Mouse (Mus musculus) c-Kit-negative CD71-positive TER-119-positive erythroid progenitor cells, embryonic 14.5 days (primary cell): ENCODE results near the gene Ndufs4.

ENCODE experiments used
- DNase-seq: peaks from one replicate; pipeline ENCODE4 v3.0.0-alpha.2; 2013; ENCODE audit warnings: low read depth, low spot score

Gene Ndufs4

DNA sequence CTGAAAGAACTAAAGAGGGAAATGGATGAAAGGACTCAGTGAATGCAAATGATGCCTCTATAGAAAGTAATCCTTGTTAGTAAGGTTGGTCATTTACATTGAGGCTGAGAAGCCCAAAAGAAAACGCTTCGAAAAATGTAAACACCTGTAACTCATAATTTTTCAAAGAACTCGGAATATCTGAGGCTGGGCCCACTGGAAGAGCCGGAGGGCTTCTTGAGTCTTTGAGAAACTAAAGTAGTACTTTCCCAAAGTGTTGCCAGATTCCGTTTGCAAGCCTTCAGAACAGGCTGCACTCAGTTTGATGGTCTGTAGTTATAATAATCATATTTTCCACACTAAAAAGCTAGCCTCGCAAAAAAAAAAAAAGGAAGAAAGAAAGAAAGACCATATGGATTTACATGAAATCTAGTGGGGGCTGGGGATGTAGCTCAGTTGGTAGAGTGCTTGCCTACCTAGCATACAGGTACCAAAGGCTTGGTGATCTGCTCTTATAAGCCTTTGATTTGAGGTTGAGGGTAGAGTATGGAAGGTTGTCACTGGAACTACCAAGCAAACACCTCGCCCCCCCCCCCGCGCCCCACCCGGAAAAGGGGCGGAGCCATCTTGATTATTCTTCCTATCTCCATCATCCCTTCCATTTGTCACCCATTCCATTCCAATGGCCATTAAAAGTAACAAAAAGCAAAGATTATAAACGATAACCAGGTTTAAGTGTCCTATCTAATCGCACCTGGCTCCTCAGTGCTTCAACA lies at the start of gene Ndufs4:
Gene Ndufs4, minus strand, starts transcription at position 48 of the 755 bp plus-strand sequence.
- DNase-seq: no peak

DNA sequence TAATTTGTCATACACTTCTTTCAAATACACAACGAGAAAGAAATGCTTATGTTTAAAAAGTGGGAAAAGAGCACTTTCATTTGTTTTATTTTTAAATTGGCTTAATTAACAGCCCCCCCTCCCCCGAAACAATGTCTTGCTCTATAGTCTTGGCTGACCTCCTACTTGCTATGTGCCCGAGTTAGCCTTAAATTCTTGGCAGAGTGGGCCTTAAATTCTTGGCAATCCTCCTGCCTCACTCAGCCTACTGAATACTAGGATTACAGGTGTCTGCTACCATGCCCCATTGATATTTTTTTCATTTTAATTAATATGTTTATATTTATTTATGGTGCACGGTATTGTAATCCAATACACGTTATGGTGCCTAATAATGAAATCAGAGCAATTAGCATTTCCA lies 44.4 kb upstream of the Ndufs4 start:
- DNase-seq: no peak

DNA sequence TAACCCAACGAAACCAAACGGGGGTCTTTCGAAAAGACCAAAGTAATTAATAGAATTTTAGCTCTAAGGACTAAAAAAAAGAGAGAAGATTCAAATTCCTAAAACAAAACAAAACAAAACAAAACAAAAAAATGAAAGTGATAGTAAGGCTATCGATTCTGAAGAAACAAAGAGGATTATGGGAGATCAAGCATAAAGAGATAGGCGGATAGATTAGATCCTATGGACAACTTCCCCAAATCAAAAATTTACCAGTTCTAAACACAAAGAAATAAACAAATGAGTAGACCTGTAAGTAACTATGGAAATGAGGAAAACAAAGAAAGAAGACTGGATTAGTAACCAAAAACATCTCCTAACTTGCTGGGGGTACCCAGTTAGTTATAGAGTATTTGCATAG lies 37.2 kb upstream of the Ndufs4 start:
- DNase-seq: no peak

DNA sequence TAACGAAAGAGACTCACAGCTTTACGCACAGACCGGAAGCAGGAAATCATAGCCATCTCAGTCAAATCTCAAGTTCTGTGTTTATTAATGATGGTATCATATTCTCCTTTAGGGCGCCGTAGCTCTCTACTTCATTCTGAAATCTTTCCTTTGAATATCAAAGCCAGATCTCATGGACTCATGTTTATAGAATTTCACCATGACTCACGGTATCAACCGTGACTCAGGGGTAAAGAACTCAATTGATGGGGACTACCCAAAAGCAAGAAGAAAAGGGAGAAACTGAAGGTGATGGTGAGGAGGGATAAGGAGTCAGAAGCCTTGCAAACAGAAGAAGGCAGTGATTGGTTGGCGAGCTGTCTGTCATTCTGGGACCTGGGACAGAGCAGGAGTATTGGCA lies 32.2 kb upstream of the Ndufs4 start:
- DNase-seq: no peak

DNA sequence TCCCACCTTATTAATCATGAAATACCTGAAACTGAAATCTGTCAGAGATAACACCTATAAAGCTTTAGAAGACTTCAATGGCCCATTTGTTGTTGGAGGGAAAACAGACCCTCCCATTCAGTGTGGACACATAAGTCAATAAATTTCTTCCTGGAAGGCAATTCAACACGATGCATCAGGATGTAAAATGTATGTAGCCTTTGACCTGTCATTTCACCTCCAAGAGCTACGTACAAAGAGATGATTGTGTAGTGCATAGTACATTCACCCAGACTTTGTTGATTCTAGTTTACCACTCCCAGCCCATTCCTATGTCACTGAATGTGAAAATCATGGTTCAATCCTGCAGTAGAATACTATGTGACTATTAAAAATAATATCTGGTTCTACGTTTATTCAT lies 31.3 kb upstream of the Ndufs4 start:
- no peak for DNase-seq

DNA sequence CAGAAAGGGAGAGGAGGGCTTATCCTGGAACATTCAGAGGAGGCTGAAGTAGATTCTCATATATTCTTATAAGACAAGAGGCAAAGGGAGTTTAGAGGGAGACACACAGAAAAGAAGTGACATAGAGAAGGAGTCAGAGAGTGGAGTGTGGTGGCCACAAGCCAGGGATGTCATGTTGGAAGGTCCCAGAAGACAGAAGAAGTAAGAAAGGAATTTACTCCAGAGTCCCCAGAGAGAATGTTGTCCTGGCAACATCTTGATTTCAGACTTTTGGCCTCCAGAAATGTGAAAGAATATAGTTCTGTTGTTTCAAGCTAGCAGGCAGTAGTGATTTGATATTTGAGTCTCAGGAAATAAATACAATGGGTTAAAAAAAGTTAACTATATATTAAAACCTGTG lies 24.3 kb upstream of the Ndufs4 start:
- DNase-seq: no peak

DNA sequence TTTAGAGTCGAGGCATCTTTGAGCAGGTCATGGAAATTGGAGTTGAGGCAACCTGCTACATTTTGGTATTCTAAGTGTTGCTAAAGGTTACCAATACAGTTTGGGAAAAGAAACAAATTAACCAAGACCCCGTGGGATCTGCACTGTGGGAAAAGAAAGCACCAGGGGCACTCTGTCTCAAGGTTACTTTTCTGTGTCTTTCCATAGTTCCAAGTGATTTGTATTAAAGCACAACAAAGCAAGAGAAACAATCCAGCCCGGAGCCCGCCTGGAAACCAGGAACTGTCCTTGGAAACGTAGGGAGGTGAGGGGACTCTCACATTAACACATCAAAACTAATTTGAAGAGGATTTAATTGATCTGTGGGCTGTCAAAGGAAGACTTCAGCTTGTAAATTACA lies 18.8 kb upstream of the Ndufs4 start:
- DNase-seq: no peak

DNA sequence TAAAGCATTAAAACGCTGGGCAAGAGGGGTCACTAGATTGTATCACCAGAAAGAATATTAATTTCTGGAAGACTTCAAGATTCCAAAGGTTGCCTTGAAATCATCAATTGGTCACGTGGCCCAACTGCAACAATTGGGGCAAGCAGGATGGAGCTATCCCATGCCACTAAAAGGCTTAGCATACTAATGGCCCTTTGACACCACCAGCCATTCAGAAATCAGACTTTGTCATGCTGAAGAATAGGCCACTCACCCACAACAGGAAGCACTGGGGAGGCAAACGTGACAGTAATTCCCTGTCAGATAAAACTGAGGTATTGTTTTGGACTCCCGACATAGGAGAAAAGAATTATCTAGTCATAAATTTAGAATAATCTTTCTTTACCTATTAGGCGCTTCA lies 18.4 kb upstream of the Ndufs4 start:
- no peak for DNase-seq

DNA sequence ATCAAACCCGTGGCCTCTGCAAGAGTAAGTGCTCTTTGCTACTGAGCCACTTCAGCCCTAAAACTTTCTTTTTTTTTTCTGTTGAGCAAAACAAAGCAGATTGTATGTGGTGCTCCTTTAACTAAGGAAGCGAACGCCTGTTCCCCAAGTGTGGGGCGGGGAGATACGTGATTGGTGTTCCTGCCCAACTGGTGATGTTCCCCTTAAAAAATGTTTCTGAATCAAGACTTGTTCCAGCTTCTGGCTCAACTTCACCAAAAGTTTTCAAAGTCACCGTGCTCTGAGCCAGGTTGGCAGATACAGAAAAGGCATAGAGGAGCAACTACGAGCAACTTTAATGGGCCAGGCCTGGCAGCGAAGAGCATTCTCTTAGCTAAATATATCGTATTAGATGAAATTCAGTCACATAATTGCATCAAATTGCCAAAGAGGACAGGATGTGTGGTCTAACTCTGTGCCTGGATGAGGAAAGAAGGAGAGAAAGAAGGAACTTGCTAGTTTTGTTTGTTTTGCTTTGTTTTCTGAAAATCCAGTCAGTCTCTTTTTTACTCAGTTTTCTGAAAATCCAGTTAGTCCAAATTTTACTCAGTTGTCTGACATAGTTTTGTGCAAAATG lies 17.1 kb upstream of the Ndufs4 start:
- no peak for DNase-seq

DNA sequence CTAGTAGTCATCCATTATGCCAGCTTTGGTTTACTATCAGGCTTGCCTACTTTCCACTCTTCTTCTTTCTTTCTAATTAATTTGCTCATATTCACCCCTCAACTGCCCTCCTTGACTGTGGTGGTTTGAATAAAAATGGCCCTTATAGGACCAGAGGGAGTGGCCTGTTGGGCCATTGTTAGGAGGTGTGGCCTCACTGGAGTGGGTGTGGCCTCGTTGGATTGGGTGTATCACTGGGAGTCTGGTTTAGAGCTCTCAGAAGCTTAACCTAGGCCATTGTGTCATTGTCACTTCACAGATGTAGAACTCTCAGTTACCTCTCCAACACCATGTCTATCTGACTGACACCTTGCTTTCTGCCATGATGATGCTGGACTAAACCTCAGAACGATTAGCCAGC lies 10.8 kb upstream of the Ndufs4 start:
- DNase-seq: no peak

DNA sequence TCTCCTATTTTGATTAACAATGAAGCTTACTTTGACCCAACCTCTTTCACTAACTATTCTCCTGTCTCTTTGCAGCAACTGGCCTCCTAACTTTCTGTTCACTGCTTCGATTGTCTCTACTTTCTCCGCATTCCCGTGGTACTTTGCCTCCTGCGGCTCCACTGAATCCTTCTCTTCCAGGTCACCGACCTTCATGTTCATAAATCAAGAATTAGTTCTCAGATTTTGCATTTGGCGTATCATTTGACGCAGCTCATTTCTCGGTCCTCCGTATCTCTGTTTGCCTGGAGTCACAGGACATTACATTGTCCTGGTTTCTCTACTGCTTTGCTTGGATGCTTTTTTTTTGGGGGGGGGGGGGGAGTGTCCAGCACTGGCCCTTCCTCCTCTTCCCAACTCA lies 9.2 kb upstream of the Ndufs4 start:
- no peak for DNase-seq

DNA sequence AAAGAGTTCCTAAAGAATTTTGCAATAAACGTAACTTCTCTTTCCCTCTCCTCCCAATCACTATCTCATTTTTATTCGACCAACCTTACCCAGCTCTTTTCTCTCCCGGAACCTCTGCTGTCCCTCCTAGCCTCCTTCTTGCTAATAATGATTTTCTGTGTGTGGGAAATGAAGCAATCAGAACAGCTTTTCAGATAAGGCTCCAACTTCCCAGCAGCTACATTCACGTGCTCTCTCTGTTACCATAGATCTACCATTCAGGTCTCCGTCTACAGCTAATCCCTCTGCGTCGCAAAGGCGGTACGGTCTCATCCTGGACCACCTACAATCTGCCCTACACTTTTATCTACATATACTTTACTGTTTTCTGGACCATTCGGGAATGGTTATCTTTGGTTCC lies 8.8 kb upstream of the Ndufs4 start:
- no peak for DNase-seq

DNA sequence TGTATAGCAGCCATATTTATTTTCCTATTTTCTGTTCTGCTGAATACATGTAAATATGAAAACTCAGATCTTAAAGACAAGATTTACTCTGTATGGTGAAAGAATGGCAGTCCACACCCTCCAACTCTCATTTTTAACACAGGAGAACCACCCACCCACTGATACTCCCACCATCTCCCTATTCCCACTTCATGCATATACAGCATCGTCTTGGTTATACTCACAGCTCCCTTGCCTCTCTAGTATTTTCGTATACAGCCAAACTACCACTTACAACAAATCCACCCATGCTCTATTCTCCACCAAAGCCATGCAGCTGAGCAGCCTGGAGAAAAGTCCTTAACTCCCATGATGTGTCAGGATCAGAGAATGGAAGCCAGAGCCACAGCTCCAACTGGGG lies 6.7 kb upstream of the Ndufs4 start:
- no peak for DNase-seq

DNA sequence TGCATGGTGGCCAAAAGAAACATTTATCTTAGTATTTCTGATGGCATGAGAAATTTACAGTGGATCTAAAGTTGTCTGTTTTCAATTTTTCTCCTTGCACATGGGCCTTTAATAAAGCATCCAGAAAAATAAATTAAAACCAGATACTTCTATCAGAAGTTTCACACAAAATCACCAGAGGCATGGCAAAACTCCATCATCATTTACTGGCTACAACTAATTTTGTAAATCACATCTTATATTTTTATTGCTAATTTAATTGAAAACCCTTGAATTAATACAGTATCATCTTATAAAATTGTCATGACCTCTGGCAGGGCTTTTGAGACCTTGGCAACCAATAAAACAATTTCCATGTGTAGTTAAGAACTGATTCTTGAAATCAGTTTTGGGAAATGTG lies 4.4 kb upstream of the Ndufs4 start:
- no peak for DNase-seq

DNA sequence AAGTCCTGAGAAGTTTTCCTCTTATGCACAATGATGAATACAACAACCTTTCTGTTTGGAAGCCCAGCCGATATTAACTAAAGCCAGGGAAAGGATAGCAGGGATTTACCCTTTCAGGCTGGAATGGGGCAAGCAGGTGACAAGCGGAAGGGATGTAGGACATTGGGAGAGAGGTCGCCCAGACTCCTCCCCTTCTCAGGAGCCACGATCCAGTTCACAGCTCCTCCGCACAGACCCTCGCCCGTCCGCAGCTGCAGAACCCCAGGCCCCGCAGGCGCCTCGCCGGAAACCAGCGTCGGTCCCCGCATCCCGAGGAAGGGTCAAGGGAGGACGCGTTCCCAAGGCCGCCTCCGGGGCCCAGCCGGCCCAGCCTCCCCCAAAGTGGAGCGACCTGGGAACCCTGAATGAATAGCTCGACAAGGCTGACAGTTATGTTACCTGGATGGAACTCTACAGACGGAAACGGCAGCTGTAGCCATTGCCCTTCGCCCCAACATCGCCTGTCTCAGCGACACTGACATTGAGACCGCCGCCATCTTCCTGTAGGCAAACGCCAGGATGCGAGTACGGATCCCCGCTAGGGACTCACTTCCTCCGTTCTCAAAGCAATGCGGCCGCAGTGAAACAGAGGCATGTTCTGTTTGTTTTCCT lies 412 bp downstream of the Ndufs4 start:
- DNase-seq: peak; percentile 81

DNA sequence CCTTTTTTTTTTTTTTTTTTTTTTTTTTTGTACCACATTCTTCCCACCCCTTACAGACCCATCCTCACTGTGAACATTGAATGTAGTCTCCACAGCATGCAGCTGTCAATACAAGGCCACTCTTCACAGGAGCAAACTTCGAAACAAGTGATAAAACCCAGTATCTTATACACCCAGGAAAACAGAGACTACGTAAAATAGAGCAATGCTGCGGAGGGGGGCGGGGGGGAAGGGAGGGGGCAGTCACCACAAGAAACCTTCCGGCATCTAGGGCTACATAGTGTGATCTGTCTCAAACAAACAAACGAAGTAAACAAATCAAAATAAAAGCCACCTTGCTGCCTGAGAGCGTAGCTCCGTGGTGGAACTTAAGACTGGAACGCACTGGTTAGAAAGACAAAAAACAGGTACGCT lies 977 bp downstream of the Ndufs4 start:
- DNase-seq: no peak

DNA sequence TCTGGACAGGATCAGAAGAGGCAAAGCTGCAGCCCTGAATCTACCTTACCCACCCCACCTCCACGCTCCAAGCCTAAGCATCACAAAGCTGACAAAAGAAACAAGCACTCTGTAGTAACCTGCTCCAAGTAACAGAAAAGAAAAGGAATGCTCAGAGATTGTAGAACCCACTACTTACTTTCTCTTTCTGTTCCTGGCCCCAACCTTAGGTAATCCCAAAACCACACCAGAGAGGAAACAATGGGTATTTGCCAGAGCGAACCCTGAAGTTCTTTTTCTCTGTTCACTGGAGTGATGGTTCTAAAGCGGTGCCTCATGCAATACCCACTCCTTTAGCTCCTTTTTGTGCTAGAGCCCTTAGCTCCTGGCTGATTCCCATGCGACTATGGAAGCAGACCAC lies 11.5 kb downstream of the Ndufs4 start:
- DNase-seq: no peak

DNA sequence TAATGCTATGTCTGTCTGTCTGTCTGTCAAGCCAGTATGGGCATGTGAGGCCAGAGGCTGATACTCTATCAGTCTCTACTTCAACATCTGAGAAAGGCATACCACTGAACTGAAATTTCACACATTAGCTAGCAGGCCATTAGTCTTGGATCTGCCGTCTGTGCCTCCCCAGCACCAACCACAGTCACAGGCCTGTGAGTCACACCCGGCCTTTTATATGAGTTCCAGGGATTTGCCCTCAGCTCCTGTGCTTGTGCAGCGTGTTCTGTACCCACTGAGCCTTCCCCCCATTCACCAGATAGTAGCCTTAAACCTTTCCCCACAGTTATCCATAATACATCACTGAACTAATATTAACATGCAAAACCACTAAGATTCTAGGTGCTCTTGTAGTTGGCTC lies 26.0 kb downstream of the Ndufs4 start:
- DNase-seq: no peak

DNA sequence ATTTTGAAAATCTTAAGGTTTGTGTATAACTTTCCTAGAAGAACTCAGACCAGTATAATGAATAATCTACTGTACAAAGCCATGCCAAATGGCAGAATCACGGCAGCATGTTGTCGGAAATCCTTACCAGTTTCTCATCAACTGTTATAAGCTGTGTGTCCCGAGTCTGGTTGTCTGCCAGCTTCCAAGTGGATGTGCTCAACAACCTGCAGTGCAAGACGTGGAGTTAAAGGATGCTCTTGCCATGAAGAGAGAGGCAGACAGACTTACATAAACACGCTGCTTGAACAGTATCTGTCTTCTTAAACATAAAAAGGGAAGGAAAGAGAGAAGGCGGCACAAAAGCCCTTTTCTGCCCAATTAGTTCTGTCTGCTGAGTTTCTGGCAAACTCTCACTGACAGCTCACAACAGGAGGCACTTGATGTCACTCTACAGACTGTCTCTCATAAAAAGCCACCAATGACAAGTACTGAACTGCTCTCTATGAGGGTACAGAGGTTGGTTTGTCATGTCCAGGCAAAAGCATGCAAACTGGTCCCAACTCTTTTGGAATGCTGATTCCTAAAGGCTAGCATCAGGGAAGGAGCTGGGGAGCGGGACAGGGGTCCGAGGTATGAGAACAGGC lies 36.6 kb downstream of the Ndufs4 start:
- DNase-seq: no peak

DNA sequence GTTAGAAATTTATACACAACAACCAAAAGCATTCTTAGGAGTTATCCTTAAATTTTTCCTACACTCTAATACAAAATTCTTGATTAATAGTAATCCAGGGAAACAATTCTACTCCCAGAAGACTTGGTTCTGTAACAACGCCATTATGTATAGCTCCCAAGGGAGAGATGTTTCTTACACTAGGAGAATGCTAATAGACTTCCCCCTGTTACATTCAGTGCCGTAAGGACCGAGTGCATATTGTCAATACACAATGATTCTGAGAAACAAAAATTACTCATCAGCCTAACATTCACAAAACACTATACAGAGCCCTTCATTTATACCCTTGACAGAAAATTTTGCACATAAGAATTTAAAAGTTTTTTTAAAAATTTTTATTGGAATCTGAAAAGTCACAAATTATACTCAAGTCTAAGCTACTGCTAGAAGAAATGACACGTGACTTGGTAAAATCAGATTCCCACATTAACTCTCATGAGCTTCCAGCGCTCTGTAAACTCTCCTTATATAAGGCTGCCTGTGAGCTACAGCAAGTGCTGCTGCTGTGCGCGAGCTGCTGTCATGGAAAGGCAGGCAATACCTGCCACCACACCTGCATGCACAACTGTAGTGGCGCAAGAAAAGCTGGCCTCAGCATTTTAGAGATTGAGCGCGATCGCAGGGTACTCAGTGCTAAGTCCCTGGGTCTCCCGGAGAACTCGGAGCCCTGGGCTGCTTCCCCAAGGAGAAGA lies 42.9 kb downstream of the Ndufs4 start:
- DNase-seq: no peak

DNA sequence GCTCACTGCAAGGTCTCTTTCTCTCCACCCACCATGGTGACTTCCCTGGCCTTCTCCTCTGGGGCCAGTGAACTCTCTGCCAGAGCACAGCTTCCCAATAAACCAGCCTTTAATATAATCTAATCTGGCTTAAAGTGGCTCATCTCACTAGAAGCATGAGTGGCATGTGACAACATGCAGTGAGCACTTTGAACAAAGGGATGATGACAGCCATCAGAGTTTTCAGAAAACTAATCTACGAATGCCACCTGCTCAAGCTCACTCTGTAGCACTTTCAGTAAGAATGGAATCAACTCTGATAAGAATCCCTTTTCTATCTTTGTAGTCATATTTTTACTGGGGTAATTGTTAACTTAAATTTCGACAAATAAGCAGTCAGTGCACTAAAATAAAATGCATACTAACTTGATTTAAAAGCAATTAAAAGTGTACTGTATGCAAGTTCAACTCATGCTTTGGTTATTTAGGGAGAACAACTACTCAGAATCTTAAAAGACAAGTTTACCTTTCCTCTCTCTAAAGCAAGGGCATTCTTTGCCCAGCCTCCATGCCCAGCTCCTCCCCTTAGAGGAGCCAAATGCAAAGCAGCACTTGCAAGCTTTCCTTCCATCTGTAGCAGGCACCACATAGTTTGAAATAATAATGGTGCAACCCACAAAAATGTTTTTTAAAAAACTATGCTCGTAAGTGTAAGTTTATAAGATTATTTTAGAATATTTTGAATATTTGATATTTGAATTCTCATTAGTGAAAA lies 43.7 kb downstream of the Ndufs4 start:
- DNase-seq: no peak
